Mouse (Mus musculus) ES-Bruce4 (cell line): Measurements from ENCODE around the gene Rasa4. TPM values are rescaled to one million over a fixed set of nuclear protein-coding genes. Genes with fewer than 3 reads are reported as not detected.

Experiments
- H3K27ac ChIP-seq: 2 replicates; pipeline ENCODE4 v1.5.1; 2012; ENCODE audit warnings: low read length, inconsistent platforms; ENCODE audit not compliant: insufficient read depth
- H3K27me3 ChIP-seq: 2 replicates; pipeline ENCODE4 v1.6.1; 2012; ENCODE audit warnings: mild to moderate bottlenecking, low read length, inconsistent platforms; ENCODE audit not compliant: control insufficient read depth, poor library complexity, insufficient read depth, severe bottlenecking
- H3K36me3 ChIP-seq: 2 replicates; pipeline ENCODE4 v1.6.1; 2012; ENCODE audit warnings: inconsistent platforms, mild to moderate bottlenecking, low read length, moderate library complexity; ENCODE audit not compliant: control insufficient read depth, poor library complexity, insufficient read depth, severe bottlenecking
- H3K4me1 ChIP-seq: one replicate; pipeline ENCODE4 v1.8.1; 2011; ENCODE audit warnings: low read length; ENCODE audit not compliant: control insufficient read depth, insufficient read depth
- H3K4me3 ChIP-seq: 2 replicates; pipeline ENCODE4 v1.5.1; 2011; ENCODE audit warnings: low read depth, mild to moderate bottlenecking, low read length
- H3K9ac ChIP-seq: 2 replicates; pipeline ENCODE4 v1.6.1; 2012; ENCODE audit warnings: low read depth, mild to moderate bottlenecking, inconsistent platforms; ENCODE audit not compliant: poor library complexity, severe bottlenecking
- H3K9me3 ChIP-seq: replicated peaks from 2 replicates; pipeline ENCODE4 v1.6.1; 2012; ENCODE audit warnings: mild to moderate bottlenecking, low read length, inconsistent platforms; ENCODE audit not compliant: control insufficient read depth, poor library complexity, insufficient read depth, severe bottlenecking
- CTCF ChIP-seq: IDR thresholded peaks from one replicate; pipeline ENCODE4 v1.8.1; 2011; ENCODE audit warnings: low read depth, low read length
- EP300 ChIP-seq: IDR thresholded peaks from 2 replicates; pipeline ENCODE4 v1.6.1; 2011; ENCODE audit warnings: low read depth, low read length; ENCODE audit not compliant: insufficient read depth
- POLR2A ChIP-seq: IDR thresholded peaks from one replicate; pipeline ENCODE4 v1.8.1; 2011; ENCODE audit warnings: low read length; ENCODE audit not compliant: insufficient read depth
- polyA plus RNA-seq: library from polyadenylated mRNA; stranded (reverse); fragments of >200 nt; gene quantifications from 2 replicates; pipeline ENCODE4 v1.2.4, GENCODE M21; 2011; ENCODE audit warnings: low read depth; ENCODE audit not compliant: missing spikeins, insufficient read depth, insufficient read length

Gene Rasa4
- polyA plus RNA-seq, 1 experiment = 5.9 TPM

DNA sequence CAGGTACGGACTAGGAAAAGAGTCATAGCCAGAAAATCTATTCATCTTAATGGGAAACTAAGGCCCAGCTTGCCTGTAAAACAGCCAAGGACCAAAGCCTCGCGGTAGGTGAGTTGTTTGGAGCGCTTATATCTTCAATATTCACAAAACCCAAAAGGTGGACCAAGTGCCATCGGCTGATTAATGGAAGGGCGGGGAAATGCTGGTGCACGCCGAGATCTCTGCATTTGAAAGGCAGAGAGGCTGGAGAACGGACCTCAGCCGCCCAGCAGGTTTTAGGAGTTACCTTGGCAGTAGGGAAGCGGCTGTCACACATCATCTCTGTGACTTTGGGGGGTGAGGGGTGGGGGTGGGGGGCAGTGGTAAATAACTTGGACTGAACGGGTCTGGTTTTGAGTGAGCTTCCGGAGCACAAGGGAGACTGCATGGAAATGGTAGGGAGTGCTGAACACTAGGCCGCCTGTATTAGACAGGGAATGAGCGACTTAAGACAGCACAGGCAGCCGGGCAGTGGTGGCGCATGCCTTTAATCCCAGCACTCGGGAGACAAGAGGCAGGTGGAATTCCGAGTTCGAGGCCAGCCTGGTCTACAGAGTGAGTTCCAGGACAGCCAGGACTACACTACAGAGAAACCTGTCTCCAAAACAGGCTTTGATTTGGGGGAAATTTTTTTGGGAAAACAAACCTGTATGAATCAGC lies 52.7 kb downstream of the Rasa4 start:
- H3K4me3 ChIP-seq = peak overlapping the region; percentile 93
- H3K9ac ChIP-seq = peak overlapping the region; percentile 82
- H3K4me1 ChIP-seq = peaks cover 5% of the 10 kb centered on the region
- no peaks in the 10 kb centered on the region for H3K27me3 ChIP-seq
- no peaks in the 10 kb centered on the region for H3K9me3 ChIP-seq
- no peak for TF ChIP-seq POLR2A
- no peak for TF ChIP-seq CTCF
- no peak for TF ChIP-seq EP300
- no peaks in the 10 kb centered on the region for H3K36me3 ChIP-seq
- no peak overlapping the region for H3K27ac ChIP-seq

DNA sequence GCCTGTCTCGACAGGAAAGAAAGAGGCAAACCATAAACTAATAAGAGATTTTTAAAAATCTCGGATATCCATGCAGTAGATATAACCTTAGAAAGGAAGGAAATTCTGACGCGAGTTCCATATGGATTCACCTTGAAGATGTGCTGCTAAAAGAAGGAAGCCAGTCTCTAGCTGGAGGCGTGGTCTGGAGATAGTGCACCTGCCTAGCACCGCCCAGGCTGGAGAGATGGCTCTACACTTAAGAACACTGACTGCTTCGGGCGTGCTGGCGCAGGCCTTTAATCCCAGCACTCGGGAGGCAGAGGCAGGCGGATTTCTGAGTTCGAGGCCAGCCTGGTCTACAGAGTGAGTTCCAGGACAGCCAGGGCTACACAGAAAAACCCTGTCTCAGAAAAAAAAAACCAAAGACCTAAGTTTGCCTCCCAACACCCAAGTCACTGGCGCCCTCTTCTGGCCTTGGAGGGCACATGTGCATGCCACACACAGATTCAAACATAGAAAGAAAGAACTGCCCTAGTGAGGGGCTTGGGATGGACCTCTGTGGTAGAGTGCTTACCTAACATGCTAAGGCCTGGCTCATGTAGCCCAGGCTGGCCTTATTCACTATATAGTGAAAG lies 54.0 kb downstream of the Rasa4 start:
- Histone ChIP-seq H3K27me3 (no peaks in the 10 kb centered on the region), H3K36me3 (no peaks in the 10 kb centered on the region), H3K9ac (no peak overlapping the region), H3K4me3 (no peak overlapping the region), H3K9me3 (no peaks in the 10 kb centered on the region), H3K4me1 (peaks cover 5% of the 10 kb centered on the region), H3K27ac (no peak overlapping the region)
- TF ChIP-seq CTCF (peak; percentile 84), POLR2A (no peak), EP300 (no peak)

DNA sequence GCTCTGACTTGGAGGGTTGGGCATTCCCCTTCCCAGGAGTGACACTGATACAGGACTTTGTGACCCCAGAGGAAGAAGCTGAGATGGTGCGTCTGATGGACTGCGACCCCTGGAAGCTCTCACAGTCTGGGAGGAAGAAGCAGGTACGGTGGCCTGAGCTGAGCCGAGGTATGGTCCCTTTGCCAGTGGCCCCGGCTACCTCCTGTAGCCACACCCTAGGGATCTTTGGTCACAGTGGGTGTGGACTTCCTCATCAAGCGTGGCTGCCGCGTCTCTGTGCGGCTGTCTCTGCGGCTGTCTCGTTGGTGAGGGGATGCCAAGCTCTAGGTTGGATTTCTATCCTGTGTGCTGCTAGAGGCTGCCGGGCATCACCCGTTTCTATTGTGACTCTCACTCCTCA lies 55.7 kb downstream of the Rasa4 start:
- H3K9me3 ChIP-seq = no peaks in the 10 kb centered on the region
- H3K27me3 ChIP-seq = no peaks in the 10 kb centered on the region
- TF ChIP-seq POLR2A = no peak
- no peak for TF ChIP-seq CTCF
- no peak for TF ChIP-seq EP300
- H3K27ac ChIP-seq = no peak overlapping the region
- no peak overlapping the region for H3K4me3 ChIP-seq
- no peak overlapping the region for H3K9ac ChIP-seq
- peaks cover 2% of the 10 kb centered on the region for H3K4me1 ChIP-seq
- no peaks in the 10 kb centered on the region for H3K36me3 ChIP-seq

DNA sequence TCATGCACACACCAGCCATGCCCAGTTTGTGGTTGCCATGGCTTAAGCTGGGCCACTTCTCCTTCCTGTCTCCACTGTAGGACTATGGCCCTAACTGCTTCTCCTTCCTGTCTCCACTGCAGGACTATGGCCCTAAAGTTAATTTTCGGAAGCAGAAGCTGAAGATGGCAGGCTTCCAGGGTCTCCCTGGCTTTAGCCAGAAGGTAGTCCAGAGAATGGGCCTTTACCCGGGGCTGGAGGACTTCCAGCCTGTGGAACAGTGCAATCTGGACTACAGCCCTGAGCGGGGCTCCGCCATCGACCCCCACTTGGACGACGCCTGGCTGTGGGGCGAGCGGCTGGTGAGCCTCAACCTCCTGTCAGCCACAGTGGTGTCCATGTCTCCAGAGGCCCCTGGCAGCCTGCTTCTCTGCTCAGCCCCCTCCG lies 56.4 kb downstream of the Rasa4 start:
- no peaks in the 10 kb centered on the region for H3K4me1 ChIP-seq
- TF ChIP-seq CTCF (no peak), POLR2A (no peak), EP300 (no peak)
- H3K27me3 ChIP-seq = no peaks in the 10 kb centered on the region
- no peak overlapping the region for H3K9ac ChIP-seq
- no peak overlapping the region for H3K4me3 ChIP-seq
- H3K36me3 ChIP-seq = no peaks in the 10 kb centered on the region
- no peaks in the 10 kb centered on the region for H3K9me3 ChIP-seq
- no peak overlapping the region for H3K27ac ChIP-seq

DNA sequence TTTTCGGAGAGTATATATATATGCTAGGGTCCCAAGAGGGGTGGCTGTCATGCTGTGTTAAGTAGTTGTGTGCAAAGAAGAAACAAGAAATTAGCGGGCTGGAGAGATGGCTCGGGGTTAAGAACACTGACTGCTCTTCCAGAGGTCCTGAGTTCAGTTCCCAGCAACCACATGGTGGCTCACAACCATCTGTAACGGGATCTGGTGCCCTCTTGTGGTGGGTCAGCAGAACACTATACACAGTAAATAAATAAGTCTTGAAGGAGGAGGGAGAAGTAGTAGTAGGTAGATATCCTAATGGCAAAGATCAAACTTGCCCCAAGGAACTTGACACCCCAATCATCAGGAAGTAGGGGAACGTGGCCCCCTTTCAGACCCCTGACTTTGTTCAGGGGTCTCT lies 59.0 kb downstream of the Rasa4 start:
- Histone ChIP-seq H3K9me3 (no peaks in the 10 kb centered on the region), H3K9ac (no peak overlapping the region), H3K36me3 (no peaks in the 10 kb centered on the region), H3K4me3 (no peak overlapping the region), H3K27me3 (no peaks in the 10 kb centered on the region), H3K4me1 (no peaks in the 10 kb centered on the region), H3K27ac (no peak overlapping the region)
- TF ChIP-seq CTCF (peak; percentile 40), EP300 (no peak), POLR2A (no peak)

DNA sequence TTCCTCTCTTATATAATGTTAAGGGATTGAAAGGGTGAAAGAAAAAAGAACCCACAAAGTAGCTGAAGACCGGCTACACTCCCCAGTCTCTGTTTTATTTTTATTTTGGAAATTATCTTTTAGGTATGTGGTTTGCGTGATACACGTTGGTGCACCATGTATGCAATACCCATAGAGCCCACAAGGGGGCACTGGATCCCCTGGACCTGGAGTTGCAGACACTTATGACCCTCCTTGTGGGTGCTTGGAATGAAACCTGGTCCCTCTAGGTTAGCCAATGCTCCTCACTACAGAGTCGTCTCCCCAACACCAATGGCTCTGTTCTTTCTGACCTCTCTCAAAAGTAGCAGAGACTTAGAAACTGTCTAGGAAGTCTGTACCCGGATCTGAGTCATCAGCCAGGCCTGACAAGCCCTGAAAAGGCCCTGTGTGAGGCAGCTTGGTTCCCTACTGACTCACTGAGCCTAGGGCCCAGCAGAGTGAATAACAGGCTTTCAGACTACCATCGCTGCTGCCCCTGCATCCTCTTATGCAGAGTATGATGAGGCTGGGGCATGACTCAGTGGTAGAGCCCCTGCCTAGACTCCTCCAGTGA lies 59.5 kb downstream of the Rasa4 start:
- Histone ChIP-seq H3K9me3 (no peaks in the 10 kb centered on the region), H3K4me3 (no peak overlapping the region), H3K9ac (no peak overlapping the region), H3K36me3 (no peaks in the 10 kb centered on the region), H3K27ac (no peak overlapping the region), H3K4me1 (no peaks in the 10 kb centered on the region), H3K27me3 (no peaks in the 10 kb centered on the region)
- TF ChIP-seq CTCF (peak; percentile 47), POLR2A (no peak), EP300 (no peak)
